Mouse (Mus musculus) hindbrain, embryonic 16.5 days (tissue): ENCODE measurements at regions not wholly inside any gene's neighbourhood (a gene's known extent, or its start where the extent isn't known, plus 50 kb on each side); places are given as distances from the start of the nearest gene placed in this dataset.

Experiments
- ATAC-seq: fragments of 200-750 bp; cut with Nextera tagmentation; 2 replicates; pipeline ENCODE4 v1.8.0; 2017; ENCODE audit warnings: moderate TSS enrichment, moderate library complexity
- H3K27ac ChIP-seq: fragments of 300-500 bp; sonication (generic); 2 replicates; pipeline ENCODE4 v1.5.1; 2014; ENCODE audit warnings: low read depth, mild to moderate bottlenecking, control low read depth, low read length, moderate library complexity
- H3K27me3 ChIP-seq: fragments of 300-500 bp; sonication (generic); replicated peaks from 2 replicates; pipeline ENCODE4 v1.6.1; 2014; ENCODE audit warnings: low read length; ENCODE audit not compliant: control insufficient read depth, insufficient read depth
- H3K36me3 ChIP-seq: fragments of 300-500 bp; sonication (generic); 2 replicates; pipeline ENCODE4 v1.6.1; 2014; ENCODE audit warnings: mild to moderate bottlenecking, low read length, moderate library complexity, mixed read lengths; ENCODE audit not compliant: control insufficient read depth, insufficient read depth
- H3K4me1 ChIP-seq: fragments of 300-500 bp; sonication (generic); 2 replicates; pipeline ENCODE4 v1.6.1; 2014; ENCODE audit warnings: low read depth, low read length; ENCODE audit not compliant: control insufficient read depth, insufficient read depth
- H3K4me2 ChIP-seq: fragments of 300-500 bp; sonication (generic); 2 replicates; pipeline ENCODE4 v1.6.1; 2014; ENCODE audit warnings: mild to moderate bottlenecking, low read length, control low read depth, moderate library complexity
- H3K4me3 ChIP-seq: fragments of 300-500 bp; sonication (generic); 2 replicates; pipeline ENCODE4 v1.5.1; 2014; ENCODE audit warnings: mild to moderate bottlenecking, low read length, control low read depth, moderate library complexity
- H3K9ac ChIP-seq: fragments of 300-500 bp; sonication (generic); 2 replicates; pipeline ENCODE4 v1.6.1; 2014; ENCODE audit warnings: low read depth, mild to moderate bottlenecking, control low read depth, low read length, moderate library complexity
- H3K9me3 ChIP-seq: fragments of 300-500 bp; sonication (generic); 2 replicates; pipeline ENCODE4 v1.6.1; 2014; ENCODE audit warnings: mild to moderate bottlenecking, low read length, moderate library complexity; ENCODE audit not compliant: control insufficient read depth
- WGBS: fragments of 180-500 bp; shearing (Covaris S2); extraction: QIAGEN DNeasy Blood & Tissue Kit; methylation state at CpG from one replicate; pipeline ENCODE4 v1.1.7; 2014; 5-methylcytosine and 5-hydroxymethylcytosine counted together

DNA sequence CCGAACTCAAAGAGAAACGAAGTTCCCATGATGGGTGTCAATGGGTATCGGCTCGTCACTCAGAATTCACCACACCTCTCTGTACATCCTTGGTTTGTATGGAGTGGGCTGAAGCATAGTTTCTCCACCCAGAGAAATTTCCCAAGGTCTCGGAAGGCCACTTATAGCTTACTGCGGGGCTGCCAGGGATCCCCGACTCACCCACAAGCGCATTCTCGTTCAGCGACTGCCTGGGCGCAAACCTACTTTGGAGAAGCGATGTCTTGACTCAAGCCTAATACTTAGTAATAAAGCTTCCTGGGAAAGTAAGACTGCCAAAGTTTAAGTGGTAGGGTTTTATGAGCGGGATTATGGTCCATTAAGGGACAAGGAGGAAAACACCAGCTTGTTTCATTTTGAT lies 303.4 kb upstream of the Nfe2l3 start:
- Histone ChIP-seq H3K27ac (no peak overlapping the region), H3K36me3 (no peaks in the 10 kb centered on the region), H3K9ac (no peak overlapping the region), H3K4me2 (no peak overlapping the region), H3K4me3 (no peak overlapping the region), H3K9me3 (no peaks in the 10 kb centered on the region), H3K27me3 (no peaks in the 10 kb centered on the region), H3K4me1 (no peaks in the 10 kb centered on the region)
- 96% methylated on average over 13 of the region's 13 CpGs for whole genome bisulfite sequencing
- no peak for ATAC-seq

DNA sequence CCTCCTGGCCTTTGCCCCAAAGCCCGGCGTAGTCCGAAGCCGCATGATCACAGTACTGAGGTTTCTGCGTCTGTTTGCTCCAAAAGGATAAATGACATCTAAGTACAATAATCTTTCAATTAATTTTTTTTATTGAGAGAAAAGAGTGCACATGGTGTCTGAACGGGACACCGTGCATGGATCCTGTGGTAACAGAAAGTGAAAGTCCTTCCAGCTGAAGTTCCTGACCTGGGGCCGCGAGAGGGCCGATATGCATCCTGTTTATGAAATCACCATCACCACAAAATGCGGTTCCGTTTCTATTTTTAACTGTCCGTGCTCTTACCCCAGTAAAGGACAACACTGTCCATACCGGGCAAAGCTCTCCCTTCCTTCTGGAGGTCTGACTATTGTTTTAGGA lies 302.9 kb upstream of the Nfe2l3 start:
- WGBS, result 91% methylated on average over 14 of the region's 14 CpGs
- Histone ChIP-seq H3K4me2 (no peak overlapping the region), H3K27me3 (no peaks in the 10 kb centered on the region), H3K36me3 (no peaks in the 10 kb centered on the region), H3K4me3 (no peak overlapping the region), H3K4me1 (no peaks in the 10 kb centered on the region), H3K9ac (no peak overlapping the region), H3K9me3 (no peaks in the 10 kb centered on the region), H3K27ac (no peak overlapping the region)
- no peak for ATAC-seq

DNA sequence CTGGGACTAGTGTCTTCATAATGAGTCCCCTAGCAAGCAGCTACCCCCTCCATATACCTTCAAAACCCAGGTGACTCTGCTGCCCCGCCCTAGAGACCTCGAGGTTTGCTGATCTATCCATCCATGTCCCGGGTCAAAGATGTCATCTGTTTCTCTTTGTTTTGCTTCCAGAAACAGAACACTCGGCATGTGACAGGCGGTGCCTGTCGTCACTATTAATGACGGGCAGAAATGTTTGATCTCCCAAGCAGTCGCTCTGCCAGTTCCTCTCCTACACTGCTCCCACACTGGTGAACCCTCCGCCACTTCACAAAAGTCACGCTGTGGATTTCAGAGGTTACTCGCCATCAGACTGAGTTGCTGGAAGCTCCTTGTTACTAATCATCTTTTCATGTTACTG lies 287.7 kb upstream of the Nfe2l3 start:
- WGBS, result 66% methylated on average over 11 of the region's 11 CpGs
- ATAC-seq, result no peak

GRCm38 (mm10) chr6:51145863-51146262 lies 286.6 kb upstream of the Nfe2l3 start:
- ATAC-seq, result no peak
- Histone ChIP-seq H3K27me3 (no peaks in the 10 kb centered on the region), H3K36me3 (no peaks in the 10 kb centered on the region), H3K27ac (no peak overlapping the region), H3K9ac (no peak overlapping the region), H3K9me3 (no peaks in the 10 kb centered on the region), H3K4me2 (no peak overlapping the region), H3K4me1 (no peaks in the 10 kb centered on the region), H3K4me3 (no peak overlapping the region)
- 86% methylated on average over 4 of the region's 4 CpGs for WGBS

More for the DNA sequence above, 287.7 kb upstream of the Nfe2l3 start:
- no peaks in the 10 kb centered on the region for H3K9me3 ChIP-seq
- no peak overlapping the region for H3K4me2 ChIP-seq
- no peak overlapping the region for H3K4me3 ChIP-seq
- H3K27ac ChIP-seq, result no peak overlapping the region
- no peak overlapping the region for H3K9ac ChIP-seq
- no peaks in the 10 kb centered on the region for H3K27me3 ChIP-seq
- H3K4me1 ChIP-seq, result no peaks in the 10 kb centered on the region
- H3K36me3 ChIP-seq, result no peaks in the 10 kb centered on the region

DNA sequence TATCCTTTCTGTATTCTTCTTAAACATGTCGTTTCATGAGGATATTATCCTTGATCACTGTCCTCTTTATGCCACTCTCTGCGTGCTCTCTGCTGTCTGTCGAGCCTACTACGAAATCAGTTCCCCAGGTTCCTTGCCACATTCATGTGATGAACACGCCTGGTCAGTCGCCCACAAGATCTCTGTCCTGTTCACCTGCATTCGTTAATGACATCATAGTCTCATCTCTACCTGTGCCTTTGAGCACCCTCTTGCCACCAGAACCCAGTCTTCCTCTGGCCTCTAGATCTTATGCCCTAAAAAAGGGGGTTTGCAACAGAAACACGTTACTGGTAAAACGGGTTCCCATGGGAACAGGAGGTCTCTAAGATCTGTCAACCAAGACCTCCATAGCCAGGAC lies 283.6 kb upstream of the Nfe2l3 start:
- Histone ChIP-seq H3K4me2 (no peak overlapping the region), H3K4me1 (no peaks in the 10 kb centered on the region), H3K27me3 (no peaks in the 10 kb centered on the region), H3K9me3 (no peaks in the 10 kb centered on the region), H3K9ac (no peak overlapping the region), H3K27ac (no peak overlapping the region), H3K36me3 (no peaks in the 10 kb centered on the region), H3K4me3 (no peak overlapping the region)
- WGBS, result 87% methylated on average over 9 of the region's 9 CpGs
- ATAC-seq, result no peak

GRCm38 (mm10) chr6:51150066-51150465 lies 282.4 kb upstream of the Nfe2l3 start:
- Histone ChIP-seq H3K27me3 (no peaks in the 10 kb centered on the region), H3K4me2 (no peak overlapping the region), H3K4me3 (no peak overlapping the region), H3K36me3 (no peaks in the 10 kb centered on the region), H3K9me3 (no peaks in the 10 kb centered on the region), H3K4me1 (no peaks in the 10 kb centered on the region), H3K27ac (no peak overlapping the region), H3K9ac (no peak overlapping the region)
- ATAC-seq, result no peak
- 85% methylated on average over 2 of the region's 2 CpGs for WGBS

DNA sequence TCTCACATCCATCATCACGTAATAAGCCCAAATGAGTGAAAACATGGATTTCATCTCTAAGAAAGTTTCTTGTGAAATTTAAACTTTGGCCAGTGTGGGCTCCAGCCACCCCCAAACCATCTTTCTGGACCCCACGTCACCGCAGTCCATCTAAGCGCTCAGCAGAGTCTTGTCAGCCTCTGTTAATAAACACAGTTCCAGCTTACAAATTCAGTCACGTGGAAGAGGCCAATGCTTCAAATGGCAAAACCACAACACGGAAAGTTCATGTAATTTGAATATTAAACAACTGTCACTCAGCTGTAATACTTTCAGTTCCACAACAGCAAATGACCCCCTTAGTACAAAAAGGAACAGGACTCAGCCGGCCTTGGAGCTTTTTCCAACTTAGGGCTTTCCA lies 282.0 kb upstream of the Nfe2l3 start:
- no peak overlapping the region for H3K9ac ChIP-seq
- no peak overlapping the region for H3K4me2 ChIP-seq
- WGBS, result 88% methylated on average over 7 of the region's 7 CpGs
- H3K36me3 ChIP-seq, result no peaks in the 10 kb centered on the region
- no peaks in the 10 kb centered on the region for H3K4me1 ChIP-seq
- no peak overlapping the region for H3K27ac ChIP-seq
- no peaks in the 10 kb centered on the region for H3K27me3 ChIP-seq
- no peak overlapping the region for H3K4me3 ChIP-seq
- ATAC-seq, result no peak
- H3K9me3 ChIP-seq, result no peaks in the 10 kb centered on the region

- WGBS, result 87% methylated on average over 2 of the region's 2 CpGs
- Histone ChIP-seq H3K9ac (no peak overlapping the region), H3K27me3 (no peaks in the 10 kb centered on the region), H3K9me3 (no peaks in the 10 kb centered on the region), H3K4me2 (no peak overlapping the region), H3K27ac (no peak overlapping the region), H3K36me3 (no peaks in the 10 kb centered on the region), H3K4me3 (no peak overlapping the region), H3K4me1 (no peaks in the 10 kb centered on the region)
- no peak for ATAC-seq
Observed at GRCm38 (mm10) chr6:51150916-51151315, 281.6 kb upstream of the Nfe2l3 start.

DNA sequence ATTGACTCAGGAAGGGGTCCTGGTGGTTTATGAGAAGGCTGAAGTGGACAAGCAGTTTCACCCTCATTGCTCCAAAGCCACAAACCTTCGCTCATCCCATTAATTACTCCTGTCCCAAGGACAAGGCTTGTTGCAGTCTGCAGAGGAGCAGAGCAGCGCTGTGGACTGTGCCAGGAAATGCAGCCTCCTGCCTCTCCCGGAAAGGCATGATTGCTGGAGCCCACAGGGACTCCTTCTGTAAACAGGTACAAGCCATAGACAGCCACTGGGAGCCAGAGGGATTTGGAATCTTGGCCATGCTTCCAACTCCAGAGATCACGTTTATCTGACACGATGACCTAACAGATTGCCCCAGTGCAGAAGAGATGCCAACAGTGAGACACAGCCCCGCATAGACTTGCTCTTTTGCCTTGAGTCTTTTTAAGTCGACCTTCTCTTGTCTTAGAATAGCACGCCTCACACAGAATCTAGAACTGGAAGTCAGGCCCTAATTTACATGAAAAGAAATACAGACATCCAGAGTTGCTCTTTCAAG lies 275.6 kb upstream of the Nfe2l3 start:
- Histone ChIP-seq H3K4me3 (no peak overlapping the region), H3K4me2 (no peak overlapping the region), H3K9ac (no peak overlapping the region), H3K27ac (no peak overlapping the region), H3K4me1 (no peaks in the 10 kb centered on the region), H3K9me3 (no peaks in the 10 kb centered on the region), H3K36me3 (no peaks in the 10 kb centered on the region), H3K27me3 (no peaks in the 10 kb centered on the region)
- 65% methylated on average over 8 of the region's 8 CpGs for WGBS
- no peak for ATAC-seq

DNA sequence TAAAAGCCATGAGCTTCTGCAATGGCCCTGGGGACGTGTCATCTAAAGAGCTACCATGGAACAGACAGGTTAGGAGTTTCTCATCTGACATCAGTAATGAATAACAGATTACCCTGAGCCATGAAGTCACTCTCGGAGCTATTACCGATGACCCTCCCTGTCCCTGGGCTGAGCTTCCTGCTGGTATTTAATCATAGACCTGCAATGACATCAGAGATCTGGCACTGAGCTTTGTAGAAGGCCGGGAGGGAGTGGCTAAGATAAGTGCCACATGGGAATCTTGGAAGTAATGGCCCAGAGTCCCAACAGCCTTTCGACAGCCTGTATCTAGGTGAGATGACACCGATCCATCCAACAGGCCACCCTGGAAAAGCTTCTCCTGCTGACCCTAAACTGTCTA lies 271.3 kb upstream of the Nfe2l3 start:
- no peak for ATAC-seq
- Histone ChIP-seq H3K9ac (no peak overlapping the region), H3K4me1 (no peaks in the 10 kb centered on the region), H3K27me3 (no peaks in the 10 kb centered on the region), H3K9me3 (no peaks in the 10 kb centered on the region), H3K36me3 (no peaks in the 10 kb centered on the region), H3K4me2 (no peak overlapping the region), H3K4me3 (no peak overlapping the region), H3K27ac (no peak overlapping the region)
- WGBS, result 86% methylated on average over 6 of the region's 6 CpGs
